Mouse (Mus musculus) forebrain, embryonic 15.5 days (tissue): Measurements from ENCODE around the gene Mob3a. TPM values are rescaled to one million over a fixed set of nuclear protein-coding genes. Genes with fewer than 3 reads are reported as not detected.

Experiments
- ATAC-seq: fragments of 200-750 bp; cut with Nextera tagmentation; replicated peaks from 2 replicates; pipeline ENCODE4 v1.8.0; 2017; ENCODE audit warnings: mild to moderate bottlenecking, moderate TSS enrichment, moderate library complexity
- H3K27ac ChIP-seq: fragments of 300-500 bp; sonication (generic); replicated peaks from 2 replicates; pipeline ENCODE4 v1.5.1; 2015; ENCODE audit warnings: mild to moderate bottlenecking, inconsistent platforms
- H3K27me3 ChIP-seq: fragments of 300-500 bp; sonication (generic); 2 replicates; pipeline ENCODE4 v1.6.1; 2015; ENCODE audit warnings: inconsistent platforms
- H3K36me3 ChIP-seq: fragments of 300-500 bp; sonication (generic); 2 replicates; pipeline ENCODE4 v1.6.1; 2015; ENCODE audit warnings: mild to moderate bottlenecking, inconsistent platforms
- H3K4me1 ChIP-seq: fragments of 300-500 bp; sonication (generic); 2 replicates; pipeline ENCODE4 v1.6.1; 2015; ENCODE audit warnings: inconsistent platforms
- H3K4me2 ChIP-seq: fragments of 300-500 bp; sonication (generic); replicated peaks from 2 replicates; pipeline ENCODE4 v1.6.1; 2015; ENCODE audit warnings: mild to moderate bottlenecking, inconsistent platforms
- H3K4me3 ChIP-seq: fragments of 300-500 bp; sonication (generic); 2 replicates; pipeline ENCODE4 v1.5.1; 2015; ENCODE audit warnings: mild to moderate bottlenecking, inconsistent platforms
- H3K9ac ChIP-seq: fragments of 300-500 bp; sonication (generic); replicated peaks from 2 replicates; pipeline ENCODE4 v1.6.1; 2015; ENCODE audit warnings: mild to moderate bottlenecking, inconsistent platforms
- H3K9me3 ChIP-seq: fragments of 300-500 bp; sonication (generic); 2 replicates; pipeline ENCODE4 v1.6.1; 2016; ENCODE audit warnings: inconsistent platforms
- WGBS: fragments of 180-500 bp; shearing (Covaris S2); methylation state at CpG from one replicate; pipeline ENCODE4 v1.1.7; 2015; ENCODE audit warnings: mixed read lengths; 5-methylcytosine and 5-hydroxymethylcytosine counted together
- polyA plus RNA-seq: library from polyadenylated mRNA; unstranded; fragments of >200 nt; fragmentation: Nextera tagmentation; extraction: Ambion mirVana; gene quantifications from 2 replicates; pipeline ENCODE4 v1.2.1, GENCODE M21; 2015

Mob3a gene
- polyA plus RNA-seq, 1 experiment from 2014 or later: 52.6 TPM

DNA sequence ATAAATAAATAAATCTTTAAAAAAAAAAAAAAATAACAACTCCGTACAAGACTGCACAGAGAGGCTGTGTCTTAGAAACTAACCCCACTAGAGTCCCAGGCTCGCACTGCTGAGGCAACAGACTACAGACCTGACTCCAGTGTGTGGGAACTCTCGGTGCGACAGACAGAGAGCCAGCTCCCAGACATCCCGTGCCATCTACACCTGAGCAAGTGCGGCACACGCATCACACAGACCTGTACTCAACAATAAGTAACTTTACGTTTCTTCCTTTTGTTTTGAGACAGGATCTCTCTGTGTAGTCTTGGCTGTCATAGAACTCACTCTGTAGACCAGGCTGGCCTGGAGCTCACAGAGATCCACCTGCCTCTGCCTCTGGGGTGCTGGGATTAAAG is 4.4 kb downstream of the Mob3a start:
- Histone ChIP-seq H3K9me3 (no peaks in the 10 kb centered on the region), H3K4me1 (peaks cover 30% of the 10 kb centered on the region), H3K4me3 (no peak overlapping the region), H3K27ac (no peak overlapping the region), H3K36me3 (peaks cover 5% of the 10 kb centered on the region; the same call in 1 of the 2 replicates), H3K4me2 (no peak overlapping the region), H3K9ac (no peak overlapping the region), H3K27me3 (no peaks in the 10 kb centered on the region)
- 96% methylated on average over 8 of the region's 8 CpGs for WGBS
- ATAC-seq: no peak

DNA sequence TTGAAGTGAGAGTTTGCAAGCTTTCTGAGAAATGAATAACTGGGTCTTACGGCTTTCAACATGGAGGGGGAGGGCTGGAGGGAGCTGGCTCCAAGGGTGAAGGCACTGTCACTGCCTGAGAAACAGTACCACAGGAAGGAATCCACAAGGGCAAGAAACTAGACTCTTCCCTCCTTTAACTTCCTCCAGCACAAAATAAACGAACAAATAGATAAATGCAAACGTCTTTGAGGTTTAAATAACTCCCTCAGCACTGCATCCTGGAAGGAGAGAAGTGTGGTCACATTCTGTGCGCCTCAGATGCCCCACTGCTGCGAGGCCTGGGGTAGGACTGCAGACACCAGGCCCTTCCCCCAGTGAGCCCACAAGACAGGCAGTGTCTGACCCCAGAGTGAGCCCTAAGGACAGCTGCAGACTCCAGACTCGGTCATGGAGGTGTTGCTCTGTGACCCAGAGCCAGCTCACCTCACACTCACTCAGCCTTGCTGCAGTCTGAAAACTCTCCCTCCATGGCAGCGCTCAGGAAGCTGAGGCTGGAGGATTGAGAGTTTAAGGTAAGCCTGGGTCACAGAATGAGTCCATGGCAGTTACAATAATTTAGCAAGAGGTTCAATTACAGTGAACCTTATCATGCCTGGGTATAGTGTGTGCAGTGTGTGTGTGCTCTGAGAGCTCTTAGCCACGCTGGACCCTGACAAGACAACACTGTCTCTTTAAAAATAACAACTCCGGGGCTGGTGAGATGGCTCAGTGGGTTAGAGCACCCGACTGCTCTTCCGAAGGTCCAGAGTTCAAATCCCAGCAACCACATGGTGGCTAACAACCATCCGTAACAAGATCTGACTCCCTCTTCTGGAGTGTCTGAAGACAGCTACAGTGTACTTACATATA is 5.0 kb downstream of the Mob3a start:
- H3K36me3 ChIP-seq: peaks cover 5% of the 10 kb centered on the region; the same call in 1 of the 2 replicates
- no peak overlapping the region for H3K9ac ChIP-seq
- H3K27me3 ChIP-seq: no peaks in the 10 kb centered on the region
- ATAC-seq: no peak
- WGBS: 83% methylated on average over 12 of the region's 12 CpGs
- peaks cover 30% of the 10 kb centered on the region for H3K4me1 ChIP-seq
- H3K27ac ChIP-seq: no peak overlapping the region
- H3K9me3 ChIP-seq: no peaks in the 10 kb centered on the region
- H3K4me3 ChIP-seq: no peak overlapping the region
- no peak overlapping the region for H3K4me2 ChIP-seq

DNA sequence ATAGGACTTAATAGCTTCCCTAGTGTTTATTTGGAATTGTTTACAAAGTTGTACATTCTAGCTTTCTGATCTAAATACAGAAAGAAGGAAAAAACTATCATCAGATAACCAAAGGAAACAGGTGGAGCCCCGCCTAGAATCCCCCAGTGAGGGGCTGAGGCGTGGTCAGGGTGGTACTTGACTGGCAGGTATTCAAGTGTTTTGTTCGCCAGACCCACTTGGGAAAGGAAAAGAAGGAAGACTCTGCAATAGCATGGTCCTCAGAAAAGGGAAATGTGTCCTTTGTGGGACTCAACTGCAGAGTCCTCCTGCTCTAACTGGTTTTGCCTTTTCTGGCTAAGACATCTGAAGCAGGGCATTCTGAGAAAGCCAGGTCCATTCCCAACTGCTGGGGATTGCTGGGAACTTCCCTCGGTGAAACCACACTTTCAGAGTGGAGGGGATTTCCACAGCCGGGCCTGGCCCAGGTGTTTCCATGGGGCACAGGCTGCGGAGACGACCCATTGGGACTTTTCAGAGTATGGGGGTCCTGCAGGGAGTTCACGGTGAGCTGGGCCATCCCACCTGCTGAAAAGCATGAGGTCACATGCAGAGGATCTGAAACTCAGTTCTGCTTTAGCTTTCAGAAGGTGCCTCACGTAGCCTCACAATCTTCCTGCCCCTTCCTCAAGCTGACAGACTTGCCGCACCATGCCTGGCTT is 5.8 kb downstream of the Mob3a start:
- no peak overlapping the region for H3K4me3 ChIP-seq
- peaks cover 8% of the 10 kb centered on the region for H3K36me3 ChIP-seq
- peaks cover 24% of the 10 kb centered on the region for H3K4me1 ChIP-seq
- H3K9me3 ChIP-seq: no peaks in the 10 kb centered on the region
- no peak overlapping the region for H3K4me2 ChIP-seq
- H3K9ac ChIP-seq: no peak overlapping the region
- no peaks in the 10 kb centered on the region for H3K27me3 ChIP-seq
- 71% methylated on average over 10 of the region's 10 CpGs for WGBS
- ATAC-seq: no peak
- no peak overlapping the region for H3K27ac ChIP-seq

DNA sequence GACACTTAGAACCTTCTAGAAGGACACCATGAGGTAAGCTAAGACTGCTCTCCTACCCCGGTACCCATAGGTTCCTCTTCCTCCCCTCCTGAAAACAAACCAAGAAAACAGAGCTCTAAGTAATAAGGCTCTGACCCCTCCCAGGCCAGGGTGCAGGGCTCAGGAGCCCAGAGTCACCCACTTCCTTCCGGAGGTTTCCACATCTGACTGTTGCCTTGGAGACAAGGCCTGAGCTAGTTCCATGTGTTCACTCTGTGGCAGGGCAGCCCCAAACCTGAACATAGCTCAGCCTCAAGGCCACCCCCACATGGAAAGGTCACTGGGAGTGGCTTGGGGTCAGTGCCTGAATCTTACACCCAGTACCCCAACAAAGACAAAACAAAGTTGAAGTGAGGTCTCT is 6.6 kb downstream of the Mob3a start:
- ATAC-seq: no peak
- no peaks in the 10 kb centered on the region for H3K27me3 ChIP-seq
- H3K27ac ChIP-seq: no peak overlapping the region
- H3K9me3 ChIP-seq: no peaks in the 10 kb centered on the region
- peaks cover 15% of the 10 kb centered on the region for H3K36me3 ChIP-seq
- H3K9ac ChIP-seq: no peak overlapping the region
- H3K4me2 ChIP-seq: no peak overlapping the region
- 87% methylated on average over 2 of the region's 2 CpGs for WGBS
- peaks cover 16% of the 10 kb centered on the region for H3K4me1 ChIP-seq
- H3K4me3 ChIP-seq: no peak overlapping the region

DNA sequence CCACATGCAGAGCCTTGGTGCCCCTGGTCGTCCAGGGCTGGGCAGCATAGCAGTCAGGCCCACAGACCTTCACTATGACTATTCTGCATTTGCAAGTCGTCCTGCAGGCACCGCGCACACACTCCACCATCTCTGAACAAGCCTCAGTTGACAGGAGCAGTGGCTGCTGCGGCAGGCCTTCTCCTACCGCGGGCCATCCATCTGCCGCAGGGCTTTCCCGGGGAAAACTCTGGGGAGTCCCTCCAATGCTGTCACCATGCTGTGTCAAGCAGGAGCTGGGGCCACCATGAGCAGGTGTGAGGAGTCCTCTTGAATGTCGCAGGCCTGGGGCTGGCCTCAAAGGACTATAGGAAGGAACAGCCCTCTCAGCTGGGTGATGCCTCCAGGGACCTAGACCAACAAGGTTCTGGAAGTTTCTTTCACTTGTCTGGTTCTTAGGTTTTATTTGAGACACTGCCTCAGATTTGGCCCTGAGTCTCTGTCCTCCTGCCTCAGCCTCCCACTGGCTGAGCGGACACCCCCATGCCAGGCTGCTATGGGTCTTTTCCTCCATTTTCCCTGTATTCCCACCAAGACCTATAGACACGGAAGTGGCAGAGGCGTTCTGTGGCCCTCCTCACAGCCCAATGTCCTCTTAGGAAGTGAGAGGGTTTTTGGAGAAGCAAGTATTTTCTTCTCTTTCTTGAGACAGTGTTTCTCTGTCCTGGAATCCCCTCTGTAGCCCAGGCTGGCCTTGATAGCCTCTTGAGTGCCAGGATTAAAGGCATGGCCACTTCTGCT is 7.4 kb downstream of the Mob3a start:
- Histone ChIP-seq H3K27ac (no peak overlapping the region), H3K4me1 (peaks cover 11% of the 10 kb centered on the region; the same call in 1 of the 2 replicates), H3K4me3 (no peak overlapping the region), H3K9me3 (no peaks in the 10 kb centered on the region), H3K9ac (no peak overlapping the region), H3K36me3 (peaks cover 24% of the 10 kb centered on the region), H3K4me2 (no peak overlapping the region), H3K27me3 (no peaks in the 10 kb centered on the region)
- ATAC-seq: no peak
- 90% methylated on average over 13 of the region's 13 CpGs for WGBS

DNA sequence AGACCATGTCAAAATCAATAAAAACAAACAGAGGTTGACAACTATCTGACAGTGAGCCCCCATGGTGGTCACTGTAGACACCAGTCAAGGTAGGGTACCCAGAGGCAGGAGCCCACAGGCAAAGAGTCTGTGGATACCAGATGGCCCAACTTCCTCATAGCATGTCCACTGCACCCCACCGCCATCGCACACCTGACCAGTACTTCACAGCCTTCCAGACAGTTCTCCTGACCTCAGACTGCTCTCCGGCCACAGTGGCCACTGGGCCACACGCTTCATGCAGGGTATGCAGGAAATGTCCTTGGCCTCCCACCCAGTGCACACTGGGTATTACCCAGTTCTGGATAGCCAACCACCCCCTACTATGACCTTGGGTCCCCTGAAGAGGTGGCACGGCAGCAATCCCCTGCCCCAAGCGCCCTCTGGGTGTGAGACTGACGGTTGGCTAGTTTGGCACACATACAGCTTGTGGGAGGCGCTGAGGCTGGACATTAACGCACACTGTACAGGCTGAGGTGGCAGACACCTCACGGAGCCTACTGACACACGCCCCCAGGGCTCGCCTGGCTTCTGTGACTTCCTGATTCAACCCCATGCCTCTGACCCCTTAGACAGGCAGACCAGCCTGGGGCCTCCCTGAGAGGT is 8.3 kb downstream of the Mob3a start:
- peaks cover 7% of the 10 kb centered on the region; the same call in 1 of the 2 replicates for H3K4me1 ChIP-seq
- no peak overlapping the region for H3K4me2 ChIP-seq
- no peaks in the 10 kb centered on the region for H3K9me3 ChIP-seq
- no peak overlapping the region for H3K4me3 ChIP-seq
- ATAC-seq: no peak
- no peak overlapping the region for H3K27ac ChIP-seq
- H3K9ac ChIP-seq: no peak overlapping the region
- 93% methylated on average over 12 of the region's 12 CpGs for WGBS
- H3K27me3 ChIP-seq: no peaks in the 10 kb centered on the region
- H3K36me3 ChIP-seq: peaks cover 30% of the 10 kb centered on the region

DNA sequence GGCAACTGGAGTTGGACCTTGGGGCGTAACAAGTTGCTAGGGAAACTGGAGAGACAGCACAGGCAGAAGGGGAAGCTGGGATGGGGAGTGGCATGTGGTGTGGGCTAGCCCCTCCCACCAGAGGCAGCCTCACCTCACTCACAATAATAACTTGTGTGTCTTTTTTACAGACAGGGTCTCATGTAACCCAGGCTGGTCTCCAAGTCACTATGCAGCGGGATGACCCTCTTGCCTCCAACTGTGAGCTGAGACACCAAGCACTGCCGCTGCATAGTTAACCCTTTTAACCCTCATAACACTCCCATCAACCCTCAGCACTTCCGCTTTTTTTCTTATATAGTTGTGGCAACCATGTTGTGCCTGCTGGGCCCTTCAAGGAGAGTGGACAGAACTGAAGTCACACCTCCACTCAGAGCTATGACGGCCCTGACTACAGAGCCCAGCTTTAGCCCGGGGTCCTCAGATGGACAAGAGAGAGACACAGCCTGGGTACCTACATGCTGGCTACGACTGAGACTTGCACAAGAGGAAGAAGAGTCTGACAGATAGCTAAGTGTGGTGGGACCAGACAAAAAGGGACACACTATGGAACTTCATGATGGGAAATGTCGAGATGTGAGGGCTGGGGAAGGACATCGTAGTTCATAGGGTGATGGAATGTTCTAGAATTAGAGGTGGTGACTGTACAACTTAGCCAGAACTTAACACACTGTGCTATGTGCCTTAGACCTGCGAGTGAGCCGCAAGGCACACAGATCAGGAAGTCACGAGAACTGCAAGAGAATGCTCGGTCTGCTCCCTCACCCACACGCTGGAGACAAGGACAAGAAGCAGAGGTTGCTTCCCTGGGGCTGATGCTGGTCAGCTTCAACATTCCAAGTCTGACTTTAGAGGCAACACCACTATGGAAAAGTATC is 9.3 kb downstream of the Mob3a start:
- no peak overlapping the region for H3K27ac ChIP-seq
- H3K4me1 ChIP-seq: no peaks in the 10 kb centered on the region
- no peak overlapping the region for H3K4me3 ChIP-seq
- no peak overlapping the region for H3K4me2 ChIP-seq
- no peak overlapping the region for H3K9ac ChIP-seq
- ATAC-seq: no peak
- WGBS: 87% methylated on average over 14 of the region's 14 CpGs
- H3K9me3 ChIP-seq: no peaks in the 10 kb centered on the region
- H3K36me3 ChIP-seq: peaks cover 33% of the 10 kb centered on the region
- no peaks in the 10 kb centered on the region for H3K27me3 ChIP-seq

DNA sequence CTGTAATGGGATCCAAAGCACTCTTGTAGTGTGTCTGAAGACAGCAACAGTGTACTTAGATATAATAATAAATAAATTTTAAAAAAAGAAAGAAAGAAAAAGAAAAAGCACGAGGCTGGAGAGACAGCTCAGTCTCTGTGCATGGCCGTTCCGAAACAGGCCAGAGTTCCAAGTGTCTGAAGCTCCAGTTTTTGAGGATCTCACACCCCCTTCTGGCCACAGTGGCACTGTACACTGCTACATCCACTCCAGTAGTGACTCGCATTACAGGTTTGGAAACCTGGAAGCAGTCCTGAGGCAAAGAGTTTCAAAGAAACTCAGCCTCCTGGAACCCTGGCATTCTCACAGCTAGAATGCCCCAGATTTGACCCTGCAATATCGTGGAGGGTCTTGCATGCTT is 13.9 kb downstream of the Mob3a start:
- Histone ChIP-seq H3K27me3 (no peaks in the 10 kb centered on the region), H3K4me1 (no peaks in the 10 kb centered on the region), H3K4me2 (no peak overlapping the region), H3K9ac (no peak overlapping the region), H3K9me3 (no peaks in the 10 kb centered on the region), H3K27ac (no peak overlapping the region), H3K4me3 (no peak overlapping the region), H3K36me3 (peaks cover 67% of the 10 kb centered on the region)
- WGBS: 41% methylated on average over 5 of the region's 5 CpGs
- ATAC-seq: peak; percentile 76

DNA sequence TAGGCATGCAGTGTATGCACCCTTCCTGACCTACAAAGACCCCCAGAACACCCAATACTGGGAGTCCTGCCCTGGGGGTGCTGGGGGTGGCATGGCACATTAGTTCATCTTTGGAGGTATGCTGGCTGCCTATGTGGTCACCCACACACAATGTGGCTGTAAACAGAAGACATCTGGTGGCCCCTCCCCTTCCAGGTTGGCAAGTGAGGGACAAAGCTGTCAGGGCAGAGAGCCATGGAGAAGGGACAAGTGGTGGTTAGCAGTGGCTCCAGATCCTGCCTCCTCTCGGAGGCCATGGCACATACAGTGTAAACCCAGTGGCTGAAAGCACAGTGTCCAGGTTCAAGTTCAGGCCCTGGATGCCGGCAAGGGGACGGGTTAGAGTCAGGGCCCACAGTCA is 15.2 kb downstream of the Mob3a start:
- Histone ChIP-seq H3K9me3 (no peaks in the 10 kb centered on the region), H3K4me1 (no peaks in the 10 kb centered on the region), H3K27me3 (no peaks in the 10 kb centered on the region), H3K4me2 (no peak overlapping the region), H3K36me3 (peaks cover 67% of the 10 kb centered on the region), H3K27ac (no peak overlapping the region), H3K9ac (no peak overlapping the region), H3K4me3 (no peak overlapping the region)
- ATAC-seq: no peak
- WGBS: 93% methylated on average over 3 of the region's 3 CpGs

DNA sequence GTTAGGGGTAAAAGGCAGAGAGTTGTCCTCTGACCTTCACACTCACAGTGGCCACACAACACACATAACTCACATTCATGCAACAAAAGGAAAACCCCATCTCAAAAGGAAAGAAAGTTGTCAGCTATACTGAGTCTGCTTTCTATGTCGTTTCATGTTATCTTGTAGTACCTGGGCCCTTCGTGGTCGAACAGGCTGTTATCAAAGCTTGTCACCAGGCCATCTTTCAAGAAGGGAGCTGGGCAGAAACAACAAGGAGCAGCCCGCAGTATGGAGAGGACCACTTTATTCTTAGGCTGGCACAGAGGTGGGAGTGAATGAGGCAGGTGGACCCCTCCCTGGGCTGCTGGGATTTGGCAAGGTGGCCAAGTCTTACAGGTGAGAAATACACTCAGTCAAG is 16.8 kb downstream of the Mob3a start:
- H3K27ac ChIP-seq: no peak overlapping the region
- WGBS: 91% methylated on average over 4 of the region's 4 CpGs
- no peak overlapping the region for H3K4me2 ChIP-seq
- no peaks in the 10 kb centered on the region for H3K9me3 ChIP-seq
- peaks cover 54% of the 10 kb centered on the region for H3K36me3 ChIP-seq
- no peak overlapping the region for H3K9ac ChIP-seq
- no peak overlapping the region for H3K4me3 ChIP-seq
- H3K4me1 ChIP-seq: no peaks in the 10 kb centered on the region
- ATAC-seq: no peak
- no peaks in the 10 kb centered on the region for H3K27me3 ChIP-seq

DNA sequence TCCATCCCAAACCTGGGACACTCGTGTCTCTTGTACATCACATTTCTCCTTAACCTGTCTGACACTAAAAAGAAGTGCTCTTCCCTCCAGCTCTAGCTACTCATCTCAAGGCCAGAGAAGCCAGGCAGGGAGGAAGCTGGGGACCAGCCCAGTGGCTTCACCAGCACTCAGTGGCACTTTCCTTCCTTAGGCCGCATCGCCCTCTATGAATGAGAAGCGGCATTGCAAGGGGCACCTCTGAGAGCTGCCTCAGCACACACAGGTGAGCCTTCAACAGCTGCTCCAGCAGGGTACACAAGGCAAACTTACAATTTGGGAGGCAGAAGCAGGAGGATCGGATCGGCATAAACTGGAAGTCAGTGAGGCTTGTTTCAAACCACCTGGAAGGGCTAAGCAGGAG is 17.6 kb downstream of the Mob3a start:
- WGBS: 62% methylated on average over 6 of the region's 6 CpGs
- ATAC-seq: no peak
- no peak overlapping the region for H3K4me3 ChIP-seq
- H3K9me3 ChIP-seq: no peaks in the 10 kb centered on the region
- H3K4me2 ChIP-seq: no peak overlapping the region
- no peak overlapping the region for H3K9ac ChIP-seq
- peaks cover 5% of the 10 kb centered on the region for H3K4me1 ChIP-seq
- H3K27ac ChIP-seq: no peak overlapping the region
- H3K27me3 ChIP-seq: no peaks in the 10 kb centered on the region
- peaks cover 46% of the 10 kb centered on the region for H3K36me3 ChIP-seq
